Mouse (Mus musculus) kidney, adult 2 months (tissue): ENCODE results near the gene Arhgap45. TPM values are rescaled to one million over a fixed set of nuclear protein-coding genes. Genes with fewer than 3 reads are reported as not detected.

Experiments used
- DNase-seq: peaks from one replicate; pipeline ENCODE4 v3.0.0; 2021
- H3K27ac ChIP-seq: fragments of 200-500 bp; 2 replicates; pipeline ENCODE4 v1.5.1; 2012; ENCODE audit warnings: low read depth, low read length, control low read depth, inconsistent platforms; ENCODE audit not compliant: insufficient read depth
- H3K27me3 ChIP-seq: fragments of 200-500 bp; replicated peaks from 2 replicates; pipeline ENCODE4 v1.6.1; 2012; ENCODE audit warnings: mild to moderate bottlenecking, moderate library complexity, low read length, inconsistent platforms; ENCODE audit not compliant: control insufficient read depth, insufficient read depth
- H3K36me3 ChIP-seq: fragments of 200-500 bp; 2 replicates; pipeline ENCODE4 v1.6.1; 2012; ENCODE audit warnings: mild to moderate bottlenecking, moderate library complexity, low read length, inconsistent platforms; ENCODE audit not compliant: control insufficient read depth, insufficient read depth
- H3K4me1 ChIP-seq: fragments of 200-500 bp; 2 replicates; pipeline ENCODE4 v1.6.1; 2011; ENCODE audit warnings: low read length; ENCODE audit not compliant: control insufficient read depth, insufficient read depth
- H3K4me3 ChIP-seq: fragments of 200-500 bp; 2 replicates; pipeline ENCODE4 v1.5.1; 2011; ENCODE audit warnings: mild to moderate bottlenecking, low read depth, low read length, control low read depth; ENCODE audit not compliant: insufficient read depth
- CTCF ChIP-seq: fragments of 200-500 bp; conservative IDR thresholded peaks from 2 replicates; pipeline ENCODE4 v1.5.1; 2011; ENCODE audit warnings: low read depth, mild to moderate bottlenecking, control low read depth, low read length, moderate library complexity, mixed read lengths; ENCODE audit not compliant: insufficient read depth, insufficient read length
- POLR2A ChIP-seq: fragments of 200-500 bp; IDR thresholded peaks from one replicate; pipeline ENCODE4 v1.6.1; 2011; ENCODE audit warnings: low read depth, low read length, control low read depth
- WGBS: fragments of 180-500 bp; shearing (Covaris S2); methylation state at CpG from one replicate; pipeline ENCODE4 v1.1.7; 2018; 5-methylcytosine and 5-hydroxymethylcytosine counted together
- polyA plus RNA-seq: library from polyadenylated mRNA; depleted of rRNA; stranded (reverse); fragments of >200 nt; gene quantifications from 2 replicates; pipeline ENCODE4 v1.2.3, GENCODE M21; 2012

The Arhgap45 gene
- polyA plus RNA-seq, 1 experiment, result 25.5 TPM

GRCm38 (mm10) chr10:80047041-80047565, 30.6 kb downstream of the Arhgap45 start, which contains the start of gene Gpx4:
TSS of gene Gpx4 (plus strand) at chr10:80047166.
- peak; percentile 48 for DNase-seq
- no peak for TF ChIP-seq CTCF
- TF ChIP-seq POLR2A, result no peak
- Histone ChIP-seq H3K4me3 (peak within 1 kb of the TSS; percentile 25; the same call in 1 of the 2 replicates), H3K27me3 (no peaks in the 10 kb centered on the region), H3K36me3 (no peaks in the 10 kb centered on the region), H3K4me1 (peaks cover 23% of the 10 kb centered on the region), H3K27ac (peak within 1 kb of the TSS; percentile 67)
- 46% methylated on average over 9 of the region's 9 CpGs for WGBS

DNA sequence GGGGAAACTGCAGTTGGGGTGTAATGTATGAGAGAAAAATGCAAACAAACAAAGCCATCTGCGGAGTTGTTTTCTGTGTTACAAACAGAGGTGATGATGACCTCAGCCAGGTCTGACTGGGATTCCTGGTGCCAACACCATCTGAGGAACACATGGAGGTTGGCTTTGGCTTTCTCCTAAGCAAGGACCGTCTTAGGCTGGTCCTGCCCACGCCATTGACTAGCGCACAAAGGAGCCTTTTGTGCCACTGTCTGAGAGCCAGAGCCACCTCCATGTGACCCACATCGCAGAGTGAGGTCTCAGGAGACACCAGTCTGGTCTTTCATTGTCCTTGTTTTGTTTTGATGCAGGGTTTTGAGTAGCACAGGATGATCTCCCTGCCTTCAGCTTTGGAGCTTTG, 31.9 kb downstream of the Arhgap45 start:
- DNase-seq, result no peak
- H3K4me3 ChIP-seq, result no peak overlapping the region
- no peak for TF ChIP-seq CTCF
- H3K4me1 ChIP-seq, result peaks cover 28% of the 10 kb centered on the region
- WGBS, result 67% methylated on average over 5 of the region's 5 CpGs
- H3K27ac ChIP-seq, result no peak overlapping the region; the same call in 1 of the 2 replicates
- H3K27me3 ChIP-seq, result no peaks in the 10 kb centered on the region
- H3K36me3 ChIP-seq, result no peaks in the 10 kb centered on the region

- Histone ChIP-seq H3K36me3 (no peaks in the 10 kb centered on the region), H3K27ac (no peak overlapping the region), H3K4me3 (no peak overlapping the region), H3K27me3 (no peaks in the 10 kb centered on the region), H3K4me1 (peaks cover 28% of the 10 kb centered on the region)
- WGBS, result 75% methylated on average over 3 of the region's 3 CpGs
- TF ChIP-seq CTCF (no peak), POLR2A (no peak)
- no peak for DNase-seq
Measured at GRCm38 (mm10) chr10:80048834-80049233, 32.4 kb downstream of the Arhgap45 start.

DNA sequence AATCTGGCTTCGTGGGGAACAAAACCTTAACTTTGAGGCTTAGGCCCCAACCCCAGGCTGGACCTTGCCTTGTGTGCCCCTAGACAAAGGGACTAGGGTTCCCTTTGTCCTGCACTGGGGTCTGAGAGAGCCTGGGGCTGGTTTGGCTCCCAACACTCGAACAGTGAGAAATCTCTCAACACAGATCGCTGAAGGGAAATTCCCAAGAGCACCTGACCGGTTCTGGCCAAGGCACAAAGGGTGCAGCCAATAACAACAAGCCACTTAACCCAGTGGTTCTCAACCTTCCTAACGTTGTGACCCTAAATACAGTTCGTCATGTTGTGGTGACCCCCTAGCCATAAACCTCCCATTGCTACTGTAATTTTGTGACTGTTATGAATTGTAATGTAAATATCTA, 33.8 kb downstream of the Arhgap45 start:
- peak; percentile 52 for DNase-seq

DNA sequence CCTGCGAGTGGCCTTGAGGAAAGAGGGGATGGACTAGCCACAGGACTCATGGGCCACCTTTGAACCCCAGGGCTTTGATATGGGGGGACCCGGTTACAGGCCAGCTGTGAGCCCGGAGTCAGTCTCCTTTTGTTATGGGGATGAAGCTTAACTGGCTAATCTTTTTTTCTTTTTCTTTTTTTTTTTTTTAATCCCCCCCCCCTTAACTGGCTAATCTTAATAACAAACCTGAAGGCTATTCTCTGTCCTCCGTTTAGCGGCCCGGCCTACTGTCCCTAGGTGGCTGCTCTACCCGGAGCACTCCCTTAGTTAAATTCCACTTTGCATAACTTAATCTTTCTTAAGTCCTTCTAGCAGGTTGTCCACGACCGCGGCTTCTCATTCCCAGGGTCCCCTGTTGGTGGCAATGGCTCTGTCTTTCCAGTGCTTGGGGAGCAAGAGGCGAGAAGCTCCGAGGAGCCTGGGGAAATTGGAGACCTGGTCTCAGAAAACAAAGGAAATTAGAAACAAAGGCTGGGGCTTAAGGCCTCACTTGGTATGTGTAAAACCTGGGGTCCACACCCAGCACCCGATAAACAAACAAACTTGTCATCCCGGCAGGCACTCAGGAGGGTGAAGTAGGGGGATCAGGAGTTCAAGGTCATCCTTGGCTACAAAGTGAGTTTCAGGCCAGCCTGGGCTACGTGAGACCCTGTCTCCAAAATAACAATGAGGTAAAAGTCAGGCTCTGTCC, 34.6 kb downstream of the Arhgap45 start:
- H3K4me1 ChIP-seq, result peaks cover 36% of the 10 kb centered on the region
- no peaks in the 10 kb centered on the region for H3K36me3 ChIP-seq
- 29% methylated on average over 15 of the region's 15 CpGs for whole genome bisulfite sequencing
- peak; percentile 65 for DNase-seq
- peak overlapping the region; percentile 79 for H3K27ac ChIP-seq
- TF ChIP-seq POLR2A (no peak), CTCF (no peak)
- no peaks in the 10 kb centered on the region for H3K27me3 ChIP-seq
- H3K4me3 ChIP-seq, result no peak overlapping the region

More for the DNA sequence above, 33.8 kb downstream of the Arhgap45 start:
- TF ChIP-seq POLR2A (no peak), CTCF (no peak)
- Histone ChIP-seq H3K27me3 (no peaks in the 10 kb centered on the region), H3K4me1 (peaks cover 30% of the 10 kb centered on the region), H3K27ac (peak overlapping the region; percentile 79), H3K4me3 (no peak overlapping the region), H3K36me3 (no peaks in the 10 kb centered on the region)
- WGBS, result 28% methylated on average over 6 of the region's 6 CpGs

DNA sequence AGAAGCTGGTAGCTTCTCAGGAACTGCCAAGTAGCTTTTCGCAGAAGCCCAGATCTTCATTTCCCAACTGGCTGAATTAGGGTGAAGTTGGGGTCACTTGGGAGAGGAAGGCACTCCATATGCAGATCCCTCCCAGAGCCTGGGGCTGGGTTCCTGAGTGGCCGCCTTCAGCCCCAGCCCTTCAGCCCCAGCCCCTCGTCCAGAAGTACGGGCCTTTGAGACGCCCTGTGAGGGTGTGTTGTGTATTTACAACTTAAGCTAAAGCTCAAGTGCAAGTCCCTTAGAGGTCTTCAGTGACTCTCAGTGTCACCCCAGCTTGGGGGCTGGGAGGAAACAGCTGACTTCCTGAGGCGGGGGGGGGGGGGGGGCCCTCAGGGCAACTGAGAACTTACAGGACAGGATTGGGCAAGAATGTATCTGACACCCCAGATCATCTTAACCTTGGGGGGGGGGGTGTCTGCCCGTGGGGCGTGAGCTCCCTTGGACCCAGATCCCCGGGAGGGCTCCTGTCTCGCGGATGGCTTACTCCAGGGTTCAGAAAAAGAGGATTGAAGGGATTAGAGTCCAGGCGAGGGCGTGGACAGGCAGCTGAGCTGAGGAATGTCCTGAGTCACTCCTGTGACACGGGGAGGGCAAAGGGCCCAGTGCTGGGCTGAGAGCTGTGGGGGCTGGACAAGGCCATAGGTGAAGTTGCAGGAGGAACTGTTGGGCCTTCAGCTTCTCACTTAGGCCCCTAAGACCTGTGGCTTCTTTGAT, 35.3 kb downstream of the Arhgap45 start:
- Histone ChIP-seq H3K36me3 (no peaks in the 10 kb centered on the region; the same call in 1 of the 2 replicates), H3K27ac (peak overlapping the region; percentile 92), H3K4me1 (peaks cover 36% of the 10 kb centered on the region), H3K27me3 (no peaks in the 10 kb centered on the region), H3K4me3 (no peak overlapping the region)
- no peak for TF ChIP-seq POLR2A
- no peak for TF ChIP-seq CTCF
- WGBS, result 24% methylated on average over 14 of the region's 14 CpGs
- DNase-seq, result peak; percentile 95

DNA sequence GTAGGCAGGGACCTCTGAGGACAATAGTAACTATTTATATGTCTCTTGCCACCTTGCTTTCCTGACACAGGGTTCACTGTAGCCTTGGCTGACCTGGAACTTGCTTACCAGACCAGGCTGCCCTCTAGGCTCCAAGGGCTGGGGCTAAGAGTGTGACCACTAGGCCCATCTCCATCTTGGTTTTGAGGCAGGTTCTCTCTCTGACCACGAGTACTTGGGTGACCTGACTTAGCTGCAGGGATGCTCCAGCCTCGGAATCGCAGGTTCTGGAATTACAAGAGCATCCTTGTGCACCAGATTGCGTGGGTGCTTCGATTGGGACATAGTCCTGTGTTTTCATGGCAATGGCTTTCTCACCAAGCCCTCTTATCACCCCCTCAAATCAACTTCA, 35.9 kb downstream of the Arhgap45 start:
- Histone ChIP-seq H3K36me3 (peaks cover 3% of the 10 kb centered on the region), H3K4me1 (peaks cover 34% of the 10 kb centered on the region), H3K27ac (peak overlapping the region; percentile 92), H3K27me3 (no peaks in the 10 kb centered on the region), H3K4me3 (no peak overlapping the region)
- no peak for DNase-seq
- WGBS, result 78% methylated on average over 5 of the region's 5 CpGs
- no peak for TF ChIP-seq POLR2A
- no peak for TF ChIP-seq CTCF
